ENCODE assay signal across 13 mouse cellular contexts in the genomic region with DNA sequence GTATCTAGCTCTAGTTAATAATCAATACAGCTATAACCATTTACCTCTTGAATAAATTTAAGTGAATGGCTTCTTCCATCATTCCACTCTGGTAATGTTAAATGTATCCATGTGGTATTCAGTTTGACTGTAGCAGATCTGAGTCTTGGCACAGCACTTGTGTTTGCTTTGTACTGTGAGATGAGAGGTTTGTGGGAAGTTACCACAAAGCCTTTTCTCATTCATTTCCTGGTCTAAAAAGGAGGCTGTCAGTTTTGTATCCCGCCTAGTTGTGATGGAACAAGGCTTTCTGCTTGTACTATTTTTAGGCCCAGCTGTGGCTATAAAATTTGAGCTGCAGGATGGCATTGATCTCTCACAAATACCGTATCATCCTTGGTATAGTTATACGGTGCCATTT. TPM values are rescaled to one million over a fixed set of nuclear protein-coding genes. Genes with fewer than 3 reads are reported as not detected.
DNase-seq lines count a peak whose midpoint lies in the region; ATAC-seq and TF ChIP-seq lines count a peak whose summit lies in the region.
"Had no signal": no experiment of that assay in that cellular context is flagged by ENCODE, and none has a peak within 500 bp of the region (broad histone marks: within the 10 kb centered on the region; RNA-seq: fewer than 3 reads in every experiment).

No protein-coding gene starts in this region.

- no peaks in the 10 kb centered on the region for H3K36me3 ChIP-seq in lung, embryonic 14.5 days (ENCODE audit: insufficient read depth)
- no peaks in the 10 kb centered on the region for H3K36me3 ChIP-seq in embryonic facial prominence, embryonic 14.5 days (ENCODE audit: control insufficient read depth, insufficient read depth, low read length)
- H3K36me3 ChIP-seq: hindbrain, embryonic 13.5 days; liver, embryonic 13.5 days had no signal

- H3K4me1 ChIP-seq in lung, embryonic 14.5 days (ENCODE audit: insufficient read depth), result no peaks in the 10 kb centered on the region
- H3K4me1 ChIP-seq in embryonic facial prominence, embryonic 14.5 days (ENCODE audit: control insufficient read depth, insufficient read depth, low read length), result peaks cover 7% of the 10 kb centered on the region; the same call in 1 of the 2 replicates

- no peak for TF ChIP-seq CTCF in lung, embryonic 14.5 days (IDR thresholded peaks at IDR 0.05; ENCODE audit: low read depth)

- ATAC-seq in lung, embryonic 14.5 days (ENCODE audit: insufficient read depth), result no peak
- ATAC-seq in embryonic facial prominence, embryonic 14.5 days (ENCODE audit: low read depth), result no peak
- ATAC-seq in erythroid progenitor cell, adult 5-6 weeks (replicated peaks; ENCODE audit: low FRiP score, poor library complexity, severe bottlenecking), result no peak

- no peak overlapping the region for H3K4me2 ChIP-seq in lung, embryonic 14.5 days
- no peak overlapping the region for H3K4me2 ChIP-seq in embryonic facial prominence, embryonic 14.5 days (ENCODE audit: low read depth, low read length)
- H3K4me2 ChIP-seq: hindbrain, embryonic 13.5 days; liver, embryonic 13.5 days had no signal

- DNase-seq in lung, embryonic 14.5 days, result peak; percentile 33
- DNase-seq in lung, postnatal 10 days, result no peak
- DNase-seq in 3T3-L1 (ENCODE audit: low read depth, low spot score), result peak; percentile 50
- DNase-seq in CD4-positive helper T cell, adult 2 months (ENCODE audit: low read depth, low spot score), result peak; percentile 77
- DNase-seq in embryonic facial prominence, embryonic 14.5 days (ENCODE audit: low spot score), result peak; percentile 82
- DNase-seq in heart, adult 8-10 months (ENCODE audit: low spot score), result no peak
- DNase-seq in frontal cortex, postnatal 36 days (ENCODE audit: low spot score in 2 of 2), result no peak
- DNase-seq: adrenal gland, postnatal 25 days; kidney, adult 9 months; liver, embryonic 13.5 days; right cerebral cortex, postnatal 4 days had no signal

- no peaks in the 10 kb centered on the region for H3K27me3 ChIP-seq in lung, embryonic 14.5 days (ENCODE audit: insufficient read depth, low read length)
- no peaks in the 10 kb centered on the region for H3K27me3 ChIP-seq in embryonic facial prominence, embryonic 14.5 days (replicated peaks; ENCODE audit: control insufficient read depth, insufficient read depth, low read length)
- H3K27me3 ChIP-seq: hindbrain, embryonic 13.5 days; liver, embryonic 13.5 days had no signal

- no peak overlapping the region for H3K4me3 ChIP-seq in lung, embryonic 14.5 days (ENCODE audit: low read depth, low read length)
- H3K4me3 ChIP-seq in embryonic facial prominence, embryonic 14.5 days (ENCODE audit: low read depth, low read length), result no peak overlapping the region
- H3K4me3 ChIP-seq: hindbrain, embryonic 13.5 days; liver, embryonic 13.5 days had no signal

- H3K9me3 ChIP-seq in lung, embryonic 14.5 days (ENCODE audit: low read depth, low read length), result no peaks in the 10 kb centered on the region
- no peaks in the 10 kb centered on the region for H3K9me3 ChIP-seq in embryonic facial prominence, embryonic 14.5 days (ENCODE audit: control insufficient read depth, low read length)
- H3K9me3 ChIP-seq: hindbrain, embryonic 13.5 days; liver, embryonic 13.5 days had no signal

- peak overlapping the region; percentile 22; the same call in 1 of the 2 replicates for H3K27ac ChIP-seq in lung, embryonic 14.5 days (ENCODE audit: low read depth)
- no peak overlapping the region for H3K27ac ChIP-seq in embryonic facial prominence, embryonic 14.5 days (replicated peaks; ENCODE audit: low read depth, low read length)
- H3K27ac ChIP-seq: hindbrain, embryonic 13.5 days; liver, embryonic 13.5 days had no signal

- H3K9ac ChIP-seq in lung, embryonic 14.5 days, result no peak overlapping the region
- no peak overlapping the region for H3K9ac ChIP-seq in embryonic facial prominence, embryonic 14.5 days (ENCODE audit: low read depth, low read length)
- H3K9ac ChIP-seq: hindbrain, embryonic 13.5 days; liver, embryonic 13.5 days had no signal

- WGBS in lung, embryonic 14.5 days, result 60% methylated on average over 3 of the region's 3 CpGs
- 52% methylated on average over 3 of the region's 3 CpGs for WGBS in embryonic facial prominence, embryonic 14.5 days

RNA-seq across cellular contexts. Expression of a gene that starts 7.3 kb away (rescaled TPM):
- polyA plus RNA-seq in lung, embryonic 14.5 days (2014; fragmentation: Nextera tagmentation; extraction: Ambion mirVana), result 29.0 and 32.6 TPM in 2 replicates
- polyA plus RNA-seq in embryonic facial prominence, embryonic 14.5 days (2014; fragmentation: Nextera tagmentation; extraction: Ambion mirVana), result 17.1 and 18.6 TPM in 2 replicates
- 0.42 and 2.2 TPM in 2 replicates for total RNA-seq in erythroid progenitor cell, adult 5-6 weeks (2015; ENCODE audit: low replicate concordance)
- total RNA-seq in erythroid progenitor cell, adult 5-6 weeks (2017; ENCODE audit: low replicate concordance), result 1.5 and 1.8 TPM in 2 replicates
- 10 to 100 TPM; 16.6 to 23.4 (median 20.0) TPM for total RNA-seq in heart, adult 8-10 months (2022)

Comparison
In these comparisons a context has a peak if more than half of its experiments do, and no peak if none do; other contexts are left out.
1. DNase-seq: peak in lung, embryonic 14.5 days (single experiment), 3T3-L1 (single experiment), CD4-positive helper T cell, adult 2 months (single experiment) and embryonic facial prominence, embryonic 14.5 days (single experiment); none in lung, postnatal 10 days (single experiment), heart, adult 8-10 months (single experiment) and frontal cortex, postnatal 36 days (0 of 2).
2. RNA of a gene that starts 7.3 kb away (total RNA-seq): 16.6 to 23.4 TPM in heart, adult 8-10 months; 0.42 to 2.2 TPM in erythroid progenitor cell, adult 5-6 weeks; every median in the first group is over 4 times any median in the second.